In genomic region chr3:65905281-65906169, GRCm38 (mm10) we compare ENCODE assay signal across 9 mouse cellular contexts. TPM values are rescaled to one million over a fixed set of nuclear protein-coding genes. Genes with fewer than 3 reads are reported as not detected.
DNase-seq lines count a peak whose midpoint lies in the region; ATAC-seq and TF ChIP-seq lines count a peak whose summit lies in the region.
"Had no signal": no experiment of that assay in that cellular context is flagged by ENCODE, and none has a peak within 500 bp of the region (broad histone marks: within the 10 kb centered on the region; RNA-seq: fewer than 3 reads in every experiment).

No protein-coding gene starts in this region.

- WGBS in forebrain, embryonic 10.5 days: 53% methylated on average over 7 of the region's 7 CpGs
- 57% methylated on average over 7 of the region's 7 CpGs for WGBS in forebrain, embryonic 12.5 days
- WGBS in hindbrain, postnatal 0 days: 34% methylated on average over 7 of the region's 7 CpGs

- H3K4me1 ChIP-seq in forebrain, embryonic 10.5 days: peaks cover 18% of the 10 kb centered on the region
- no peaks in the 10 kb centered on the region for H3K4me1 ChIP-seq in forebrain, embryonic 12.5 days
- no peaks in the 10 kb centered on the region for H3K4me1 ChIP-seq in hindbrain, postnatal 0 days (ENCODE audit: insufficient read depth, low read length)

- H3K9me3 ChIP-seq in forebrain, embryonic 10.5 days: no peaks in the 10 kb centered on the region
- no peaks in the 10 kb centered on the region for H3K9me3 ChIP-seq in forebrain, embryonic 12.5 days
- H3K9me3 ChIP-seq in hindbrain, postnatal 0 days (ENCODE audit: low read length): no peaks in the 10 kb centered on the region
- H3K9me3 ChIP-seq: liver, embryonic 15.5 days had no signal

- H3K27ac ChIP-seq in forebrain, embryonic 10.5 days: peak overlapping the region; percentile 68; the same call in 1 of the 2 replicates
- H3K27ac ChIP-seq in forebrain, embryonic 12.5 days: no peak overlapping the region
- peak overlapping the region; percentile 2; the same call in 1 of the 2 replicates for H3K27ac ChIP-seq in hindbrain, postnatal 0 days
- H3K27ac ChIP-seq: liver, embryonic 15.5 days had no signal

- H3K9ac ChIP-seq in forebrain, embryonic 12.5 days: no peak overlapping the region
- no peak overlapping the region for H3K9ac ChIP-seq in hindbrain, postnatal 0 days (replicated peaks; ENCODE audit: low read length)
- H3K9ac ChIP-seq: liver, embryonic 15.5 days had no signal

- no peaks in the 10 kb centered on the region for H3K36me3 ChIP-seq in forebrain, embryonic 10.5 days (replicated peaks)
- no peaks in the 10 kb centered on the region for H3K36me3 ChIP-seq in forebrain, embryonic 12.5 days (replicated peaks)
- H3K36me3 ChIP-seq in hindbrain, postnatal 0 days (ENCODE audit: insufficient read depth, low read length): no peaks in the 10 kb centered on the region
- H3K36me3 ChIP-seq: liver, embryonic 15.5 days had no signal

- TF ChIP-seq CTCF in hindbrain, postnatal 0 days (IDR thresholded peaks at IDR 0.05; ENCODE audit: low read depth): no peak

- no peak for DNase-seq in forebrain, embryonic 10.5 days (ENCODE audit: extremely low spot score, low spot score)
- peak; percentile 55 to 56 for DNase-seq in right cerebral cortex, postnatal 10 days (ENCODE audit: low spot score in 2 of 2)
- DNase-seq in right cerebral cortex, postnatal 14 days: no peak
- DNase-seq in hindbrain, postnatal 0 days (ENCODE audit: low spot score): peak; percentile 37
- peak; percentile 51 for DNase-seq in skeletal muscle tissue, adult 2 months (ENCODE audit: low read depth, low spot score)
- DNase-seq in kidney, postnatal 14 days: no peak
- DNase-seq in thymus, postnatal 4 days: no peak

- ATAC-seq in forebrain, embryonic 12.5 days (ENCODE audit: low FRiP score): no peak
- ATAC-seq in hindbrain, postnatal 0 days: peak; percentile 86

- no peak overlapping the region for H3K4me3 ChIP-seq in forebrain, embryonic 10.5 days
- H3K4me3 ChIP-seq in forebrain, embryonic 12.5 days (replicated peaks): no peak overlapping the region
- no peak overlapping the region for H3K4me3 ChIP-seq in hindbrain, postnatal 0 days (ENCODE audit: low read length)
- H3K4me3 ChIP-seq: liver, embryonic 15.5 days had no signal

- no peaks in the 10 kb centered on the region for H3K27me3 ChIP-seq in forebrain, embryonic 10.5 days (ENCODE audit: poor library complexity, severe bottlenecking)
- no peaks in the 10 kb centered on the region for H3K27me3 ChIP-seq in forebrain, embryonic 12.5 days
- no peaks in the 10 kb centered on the region for H3K27me3 ChIP-seq in hindbrain, postnatal 0 days (ENCODE audit: insufficient read depth, low read length)
- H3K27me3 ChIP-seq: liver, embryonic 15.5 days had no signal

- H3K4me2 ChIP-seq in forebrain, embryonic 12.5 days: no peak overlapping the region
- H3K4me2 ChIP-seq in hindbrain, postnatal 0 days (ENCODE audit: low read depth, low read length): no peak overlapping the region
- H3K4me2 ChIP-seq: liver, embryonic 15.5 days had no signal

RNA-seq across cellular contexts. Expression of gene Ccnl1, which starts 52.5 kb away (rescaled TPM):
- polyA plus RNA-seq in forebrain, embryonic 10.5 days (2016; fragmentation: Nextera tagmentation; extraction: Ambion mirVana): 99.3 and 107 TPM in 2 replicates
- 126 and 139 TPM in 2 replicates for polyA plus RNA-seq in forebrain, embryonic 12.5 days (2016; fragmentation: Nextera tagmentation; extraction: Ambion mirVana)
- total RNA-seq in hindbrain, postnatal 0 days (2014; rRNA removed): 32.9 and 34.8 TPM in 2 replicates
- polyA plus RNA-seq in hindbrain, postnatal 0 days (2015; fragmentation: Nextera tagmentation; extraction: Ambion mirVana): 56.8 and 56.9 TPM in 2 replicates

Comparison
In these comparisons a context has a peak if more than half of its experiments do, and no peak if none do; other contexts are left out.
1. DNase-seq: peak in right cerebral cortex, postnatal 10 days (2 of 2), hindbrain, postnatal 0 days (single experiment) and skeletal muscle tissue, adult 2 months (single experiment); none in forebrain, embryonic 10.5 days (single experiment), right cerebral cortex, postnatal 14 days (single experiment), kidney, postnatal 14 days (single experiment) and thymus, postnatal 4 days (single experiment).